Mouse (Mus musculus) Patski (cell line): ENCODE measurements around the gene Eepd1. TPM values are rescaled to one million over a fixed set of nuclear protein-coding genes. Genes with fewer than 3 reads are reported as not detected.

Source experiments
- ATAC-seq: fragments of 100-300 bp; one replicate; pipeline ENCODE4 v1.8.0; 2021
- CTCF ChIA-PET: fragments of 350-600 bp; sonication (Branson Sonifier 250); formaldehyde crosslinking; loops from one replicate; lab custom pipeline; 2022; ENCODE audit warnings: inconsistent platforms; lab: Charles Lee
- POLR2A ChIA-PET: fragments of 350-600 bp; sonication (Branson Sonifier 250); formaldehyde crosslinking; loops from one replicate; lab custom pipeline; 2022; ENCODE audit warnings: antibody characterized with exemption, inconsistent platforms; lab: Charles Lee
- DNase-seq: peaks from one replicate; pipeline ENCODE4 v3.0.0-alpha.2; 2011; ENCODE audit warnings: low read depth, low spot score
- H3K27me3 ChIP-seq: fragments of 371-371 bp; one replicate; pipeline ENCODE4 v1.5.1; 2021
- CTCF ChIP-seq: fragments of 100-300 bp; IDR thresholded peaks from one replicate; pipeline ENCODE4 v1.5.1; 2021
- in situ Hi-C: fragments of 300-500 bp; cut with MboI; formaldehyde crosslinking; loops from 3 replicates; pipeline ENCODE4 v1.11.1; 2018; ENCODE audit warnings: low pct_unique_long_range_greater_than_20kb, mixed read lengths
- polyA plus RNA-seq: library from polyadenylated mRNA; unstranded; gene quantifications from one replicate; pipeline ENCODE4 v1.2.3, GENCODE M21; 2021

Gene Eepd1
- polyA plus RNA-seq, 1 experiment from 2014 or later, result 1.8 TPM

- CTCF ChIA-PET, result no interaction called here
- in situ Hi-C loops, result no loop called here
- no peak for DNase-seq
- POLR2A ChIA-PET, result no interaction called here
- ATAC-seq, result peak; percentile 74
- no peak for TF ChIP-seq CTCF
- H3K27me3 ChIP-seq, result no peaks in the 10 kb centered on the region
These were observed 90.0 kb downstream of the Eepd1 start for GRCm38 (mm10) chr9:25571381-25571780.

GRCm38 (mm10) chr9:25573753-25574152, 92.4 kb downstream of the Eepd1 start:
- ATAC-seq, result no peak
- POLR2A ChIA-PET, result no interaction called here
- H3K27me3 ChIP-seq, result no peaks in the 10 kb centered on the region
- CTCF ChIA-PET, result no interaction called here
- no peak for DNase-seq
- in situ Hi-C loops, result no loop called here
- TF ChIP-seq CTCF, result no peak

- TF ChIP-seq CTCF, result no peak
- in situ Hi-C loops, result no loop called here
- DNase-seq (no peak), ATAC-seq (no peak)
- POLR2A ChIA-PET, result no interaction called here
- CTCF ChIA-PET, result no interaction called here
- no peaks in the 10 kb centered on the region for H3K27me3 ChIP-seq
These were observed 92.8 kb downstream of the Eepd1 start for GRCm38 (mm10) chr9:25574186-25574585.

GRCm38 (mm10) chr9:25578674-25579596, 97.6 kb downstream of the Eepd1 start:
- ChIA-PET POLR2A (interaction anchor here (0.6 kb wide), 1 partner anchor 12 kb away, joined by 3 read pairs; no protein-coding TSS in a partner anchor), CTCF (no interaction called here)
- in situ Hi-C loops, result no loop called here
- no peak for DNase-seq
- no peak for ATAC-seq
- H3K27me3 ChIP-seq, result no peaks in the 10 kb centered on the region
- no peak for TF ChIP-seq CTCF

- DNase-seq (no peak), ATAC-seq (no peak)
- POLR2A ChIA-PET, result interaction anchor here (0.6 kb wide), 1 partner anchor 333 kb away, joined by 3 read pairs; no protein-coding TSS in a partner anchor
- in situ Hi-C loops, result no loop called here
- no peak for TF ChIP-seq CTCF
- no peaks in the 10 kb centered on the region for H3K27me3 ChIP-seq
- CTCF ChIA-PET, result interaction anchor here (1.3 kb wide), 1 partner anchor 8 kb away, joined by 3 read pairs; no protein-coding TSS in a partner anchor
These were observed 102.3 kb downstream of the Eepd1 start for GRCm38 (mm10) chr9:25583621-25584020.

GRCm38 (mm10) chr9:25585614-25586013, 104.3 kb downstream of the Eepd1 start:
- no peaks in the 10 kb centered on the region for H3K27me3 ChIP-seq
- DNase-seq, result no peak
- CTCF ChIA-PET, result no interaction called here
- ATAC-seq, result no peak
- POLR2A ChIA-PET, result no interaction called here
- in situ Hi-C loops, result loop anchor here (5.0 kb wide), 1 partner anchor 103 kb away; the partner anchor contains the start of gene Eepd1
- no peak for TF ChIP-seq CTCF

GRCm38 (mm10) chr9:25588581-25588980, 107.2 kb downstream of the Eepd1 start:
- ChIA-PET POLR2A (no interaction called here), CTCF (interaction anchor here (1.2 kb wide), 1 partner anchor 419 kb away, joined by 3 read pairs; no protein-coding TSS in a partner anchor)
- in situ Hi-C loops, result loop anchor here (5.0 kb wide), 1 partner anchor 106 kb away; the partner anchor contains the start of gene Eepd1
- no peaks in the 10 kb centered on the region for H3K27me3 ChIP-seq
- DNase-seq (no peak), ATAC-seq (no peak)
- no peak for TF ChIP-seq CTCF

GRCm38 (mm10) chr9:25590740-25591139, 109.4 kb downstream of the Eepd1 start:
- no peaks in the 10 kb centered on the region for H3K27me3 ChIP-seq
- ATAC-seq (peak; percentile 72), DNase-seq (peak; percentile 51)
- POLR2A ChIA-PET, result interaction anchor here (1.3 kb wide), 1 partner anchor 11 kb away, joined by 3 read pairs; no protein-coding TSS in a partner anchor
- in situ Hi-C loops, result loop anchor here (5.0 kb wide), 2 partner anchors 268 to 418 kb away; no protein-coding TSS in a partner anchor
- no peak for TF ChIP-seq CTCF
- CTCF ChIA-PET, result interaction anchor here (1.0 to 2.8 kb wide), 7 partner anchors 106 to 434 kb away, joined by 3 to 30 read pairs (median 9); partner anchors contain the start of gene Eepd1

- no peaks in the 10 kb centered on the region for H3K27me3 ChIP-seq
- peak; percentile 89 for TF ChIP-seq CTCF
- ATAC-seq, result peak; percentile 86
- in situ Hi-C loops, result loop anchor here (5.0 kb wide), 2 partner anchors 269 to 419 kb away; no protein-coding TSS in a partner anchor
- ChIA-PET POLR2A (interaction anchor here (1.3 to 1.4 kb wide), 2 partner anchors 12 to 273 kb away, joined by 3 to 4 read pairs; no protein-coding TSS in a partner anchor), CTCF (interaction anchor here (0.6 to 2.8 kb wide), 18 partner anchors 9 to 440 kb away, joined by 3 to 30 read pairs (median 3); partner anchors contain the start of genes Eepd1 and Herpud2)
- DNase-seq, result no peak
These were observed 110.3 kb downstream of the Eepd1 start for GRCm38 (mm10) chr9:25591390-25592354.
